Mouse (Mus musculus) MEL-GATA-1-ER (cell line): Measurements from ENCODE around the gene Mup7.
"Not testable (repeated sequence)": the region's sequence is repeated elsewhere in the genome, so short reads cannot be mapped to it uniquely, and the experiment has no call there.

ENCODE experiments used
- DNase-seq: peaks from one replicate; pipeline ENCODE4 v3.0.0-alpha.2; 2012; ENCODE audit warnings: low read depth; ENCODE audit errors: extremely low read depth

Gene Mup7

GRCm38 (mm10) chr4:60070375-60070774 is at the start of gene Mup7:
Gene Mup7 (minus strand): TSS chr4:60070475.
- DNase-seq, result not testable (repeated sequence)

GRCm38 (mm10) chr4:60079865-60080264 is 9.6 kb upstream of the Mup7 start:
- not testable (repeated sequence) for DNase-seq

- DNase-seq, result not testable (repeated sequence)
Observed at GRCm38 (mm10) chr4:60029334-60030111, 40.8 kb downstream of the Mup7 start.

- DNase-seq, result not testable (repeated sequence)
Observed at GRCm38 (mm10) chr4:60020141-60020540, 50.1 kb downstream of the Mup7 start.
